Mouse (Mus musculus): ENCODE results near the gene Wwp2. TPM values are rescaled to one million over a fixed set of nuclear protein-coding genes. Genes with fewer than 3 reads are reported as not detected.
A peak's percentile ranks its signal among the peaks of the same experiment; 100 is the strongest.

Gene Wwp2
- polyA plus RNA-seq, 1 experiment from 2014 or later: 59.3 TPM

GRCm38 (mm10) chr8:107574771-107575170, 138.6 kb downstream of the Wwp2 start:
- Histone ChIP-seq H3K4me2 (ENCODE audit: low read depth, low read length, severe bottlenecking) (no peak overlapping the region), H3K4me3 (ENCODE audit: low read depth, low read length) (no peak overlapping the region), H3K36me3 (ENCODE audit: control insufficient read depth, insufficient read depth, low read length) (peaks cover 3% of the 10 kb centered on the region; the same call in 1 of the 2 replicates), H3K27ac (ENCODE audit: low read depth, low read length) (no peak overlapping the region), H3K4me1 (replicated peaks; ENCODE audit: control insufficient read depth, insufficient read depth, low read length) (no peaks in the 10 kb centered on the region), H3K27me3 (ENCODE audit: control insufficient read depth, insufficient read depth, low read length) (no peaks in the 10 kb centered on the region), H3K9me3 (ENCODE audit: control insufficient read depth, low read length) (no peaks in the 10 kb centered on the region), H3K9ac (ENCODE audit: low read length) (no peak overlapping the region)
- no peak for ATAC-seq (replicated peaks; ENCODE audit: low FRiP score)
- DNase-seq (ENCODE audit: low spot score): peak; percentile 32
- WGBS: 93% methylated on average over 3 of the region's 3 CpGs

- Histone ChIP-seq H3K9ac (ENCODE audit: low read length) (no peak overlapping the region; the same call in 1 of the 2 replicates), H3K27me3 (ENCODE audit: control insufficient read depth, insufficient read depth, low read length) (no peaks in the 10 kb centered on the region), H3K4me1 (replicated peaks; ENCODE audit: control insufficient read depth, insufficient read depth, low read length) (no peaks in the 10 kb centered on the region), H3K4me3 (ENCODE audit: low read depth, low read length) (no peak overlapping the region), H3K36me3 (ENCODE audit: control insufficient read depth, insufficient read depth, low read length) (peaks cover 14% of the 10 kb centered on the region; the same call in 1 of the 2 replicates), H3K9me3 (ENCODE audit: control insufficient read depth, low read length) (no peaks in the 10 kb centered on the region), H3K27ac (ENCODE audit: low read depth, low read length) (no peak overlapping the region), H3K4me2 (ENCODE audit: low read depth, low read length, severe bottlenecking) (no peak overlapping the region)
- 14% methylated on average over 10 of the region's 10 CpGs for WGBS
- peak; percentile 59; the same call in 1 of the 2 replicates for ATAC-seq (replicated peaks; ENCODE audit: low FRiP score)
- DNase-seq (ENCODE audit: low spot score): peak; percentile 91
Measured at GRCm38 (mm10) chr8:107576702-107577101, 140.5 kb downstream of the Wwp2 start.

DNA sequence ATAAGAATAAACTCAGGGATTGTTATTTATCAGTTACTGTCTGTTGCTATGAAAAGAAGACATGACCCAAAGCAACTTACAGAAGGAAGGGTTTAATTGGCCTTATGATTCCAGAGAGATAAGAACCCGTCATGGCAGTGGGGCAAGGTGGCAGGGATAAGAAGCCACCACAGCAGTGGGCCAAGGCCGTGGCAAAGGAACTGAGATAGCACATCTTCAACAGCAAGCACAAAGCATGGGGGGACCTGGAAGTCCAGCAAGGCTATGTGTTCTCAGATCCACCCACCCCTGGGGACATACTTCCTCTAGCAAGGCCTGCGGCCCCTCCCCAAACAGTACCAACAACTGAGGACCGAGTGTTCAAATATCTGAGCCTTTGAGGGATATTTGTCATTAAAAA, 141.5 kb downstream of the Wwp2 start:
- no peak overlapping the region for H3K27ac ChIP-seq (ENCODE audit: low read depth, low read length)
- no peaks in the 10 kb centered on the region for H3K4me1 ChIP-seq (replicated peaks; ENCODE audit: control insufficient read depth, insufficient read depth, low read length)
- no peak overlapping the region for H3K4me2 ChIP-seq (ENCODE audit: low read depth, low read length, severe bottlenecking)
- no peaks in the 10 kb centered on the region for H3K9me3 ChIP-seq (ENCODE audit: control insufficient read depth, low read length)
- no peak overlapping the region for H3K9ac ChIP-seq (ENCODE audit: low read length)
- no peak overlapping the region for H3K4me3 ChIP-seq (ENCODE audit: low read depth, low read length)
- 85% methylated on average over 4 of the region's 4 CpGs for WGBS
- no peaks in the 10 kb centered on the region for H3K27me3 ChIP-seq (ENCODE audit: control insufficient read depth, insufficient read depth, low read length)
- ATAC-seq (replicated peaks; ENCODE audit: low FRiP score) (no peak), DNase-seq (ENCODE audit: low spot score) (peak; percentile 46)
- H3K36me3 ChIP-seq (ENCODE audit: control insufficient read depth, insufficient read depth, low read length): peaks cover 22% of the 10 kb centered on the region; the same call in 1 of the 2 replicates

DNA sequence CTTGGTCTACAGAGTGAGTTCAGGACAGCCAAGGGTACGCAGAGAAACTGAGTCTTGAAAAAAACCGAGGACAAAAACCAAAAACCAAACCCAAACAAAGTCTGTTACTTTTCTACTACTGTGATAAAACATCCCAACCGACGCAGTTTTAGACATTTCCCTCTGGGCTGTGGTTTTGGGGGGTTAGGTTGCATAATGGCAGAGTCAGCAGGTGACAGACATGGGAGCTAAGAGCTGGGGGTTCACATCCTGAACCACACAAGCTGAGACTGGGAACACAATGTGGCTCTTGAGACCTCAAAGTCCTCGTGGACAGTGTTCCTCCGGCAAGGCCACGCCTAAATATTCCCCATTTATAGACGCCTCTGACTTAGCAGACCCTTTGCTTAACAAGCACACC, 142.0 kb downstream of the Wwp2 start:
- peak; percentile 30 for DNase-seq (ENCODE audit: low spot score)
- no peaks in the 10 kb centered on the region for H3K9me3 ChIP-seq (ENCODE audit: control insufficient read depth, low read length)
- H3K27ac ChIP-seq (ENCODE audit: low read depth, low read length): no peak overlapping the region
- H3K36me3 ChIP-seq (ENCODE audit: control insufficient read depth, insufficient read depth, low read length): peaks cover 25% of the 10 kb centered on the region; the same call in 1 of the 2 replicates
- H3K9ac ChIP-seq (ENCODE audit: low read length): no peak overlapping the region
- no peaks in the 10 kb centered on the region for H3K27me3 ChIP-seq (ENCODE audit: control insufficient read depth, insufficient read depth, low read length)
- no peak overlapping the region for H3K4me3 ChIP-seq (ENCODE audit: low read depth, low read length)
- no peak for ATAC-seq (replicated peaks; ENCODE audit: low FRiP score)
- 94% methylated on average over 8 of the region's 8 CpGs for WGBS
- no peaks in the 10 kb centered on the region for H3K4me1 ChIP-seq (replicated peaks; ENCODE audit: control insufficient read depth, insufficient read depth, low read length)
- no peak overlapping the region for H3K4me2 ChIP-seq (ENCODE audit: low read depth, low read length, severe bottlenecking)

DNA sequence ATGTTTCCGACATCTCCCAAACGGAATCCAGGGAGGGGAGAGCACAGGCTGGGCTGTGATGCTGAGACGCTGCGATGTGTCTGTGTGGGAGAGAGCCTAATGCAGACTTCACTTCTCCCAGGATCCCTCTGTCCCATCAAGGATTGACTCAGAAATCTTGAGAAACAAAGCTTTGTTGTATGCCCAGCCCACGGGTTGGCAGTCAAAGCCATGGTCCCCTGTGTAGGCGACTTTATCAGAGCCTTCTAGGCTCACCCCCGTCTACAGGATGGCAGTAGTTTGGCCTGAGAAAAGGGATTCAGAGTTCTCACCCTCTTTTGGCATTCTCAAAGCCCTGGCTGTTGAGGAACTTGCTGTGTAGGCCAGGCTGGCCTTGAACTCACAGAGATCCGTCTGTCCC, 142.4 kb downstream of the Wwp2 start:
- no peak overlapping the region for H3K27ac ChIP-seq (ENCODE audit: low read depth, low read length)
- ATAC-seq (replicated peaks; ENCODE audit: low FRiP score) (no peak), DNase-seq (ENCODE audit: low spot score) (peak; percentile 42)
- H3K4me2 ChIP-seq (ENCODE audit: low read depth, low read length, severe bottlenecking): no peak overlapping the region
- no peak overlapping the region for H3K4me3 ChIP-seq (ENCODE audit: low read depth, low read length)
- WGBS: 90% methylated on average over 8 of the region's 8 CpGs
- H3K9me3 ChIP-seq (ENCODE audit: control insufficient read depth, low read length): no peaks in the 10 kb centered on the region
- no peak overlapping the region for H3K9ac ChIP-seq (ENCODE audit: low read length)
- H3K27me3 ChIP-seq (ENCODE audit: control insufficient read depth, insufficient read depth, low read length): no peaks in the 10 kb centered on the region
- no peaks in the 10 kb centered on the region for H3K4me1 ChIP-seq (replicated peaks; ENCODE audit: control insufficient read depth, insufficient read depth, low read length)
- H3K36me3 ChIP-seq (ENCODE audit: control insufficient read depth, insufficient read depth, low read length): peaks cover 29% of the 10 kb centered on the region; the same call in 1 of the 2 replicates

DNA sequence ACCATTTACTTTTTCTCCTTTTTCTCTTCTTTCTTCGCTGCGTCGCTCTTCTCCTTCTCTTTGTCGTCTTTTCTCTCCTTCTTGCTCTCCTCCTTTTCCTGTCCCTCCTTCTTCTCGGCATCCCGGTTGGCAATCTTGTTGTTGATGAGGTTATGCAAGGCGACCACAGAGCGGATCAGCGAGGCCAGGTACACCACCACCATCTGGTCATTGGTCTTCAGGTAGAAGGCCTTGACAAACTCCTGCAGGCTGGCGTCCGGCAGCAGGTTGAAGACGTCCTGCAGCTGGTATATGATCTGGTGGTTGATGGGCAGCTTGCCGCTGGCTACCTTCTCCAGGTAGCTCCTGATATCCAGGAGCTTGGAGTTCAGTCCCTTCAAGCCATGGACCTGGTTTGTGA, 144.7 kb downstream of the Wwp2 start:
- Histone ChIP-seq H3K27ac (ENCODE audit: low read depth, low read length) (no peak overlapping the region), H3K4me1 (replicated peaks; ENCODE audit: control insufficient read depth, insufficient read depth, low read length) (no peaks in the 10 kb centered on the region), H3K9ac (ENCODE audit: low read length) (no peak overlapping the region), H3K4me2 (ENCODE audit: low read depth, low read length, severe bottlenecking) (no peak overlapping the region), H3K27me3 (ENCODE audit: control insufficient read depth, insufficient read depth, low read length) (no peaks in the 10 kb centered on the region), H3K4me3 (ENCODE audit: low read depth, low read length) (no peak overlapping the region), H3K36me3 (ENCODE audit: control insufficient read depth, insufficient read depth, low read length) (peaks cover 36% of the 10 kb centered on the region; the same call in 1 of the 2 replicates), H3K9me3 (ENCODE audit: control insufficient read depth, low read length) (no peaks in the 10 kb centered on the region)
- 92% methylated on average over 13 of the region's 13 CpGs for WGBS
- DNase-seq (ENCODE audit: low spot score): no peak
- no peak for ATAC-seq (replicated peaks; ENCODE audit: low FRiP score)

DNA sequence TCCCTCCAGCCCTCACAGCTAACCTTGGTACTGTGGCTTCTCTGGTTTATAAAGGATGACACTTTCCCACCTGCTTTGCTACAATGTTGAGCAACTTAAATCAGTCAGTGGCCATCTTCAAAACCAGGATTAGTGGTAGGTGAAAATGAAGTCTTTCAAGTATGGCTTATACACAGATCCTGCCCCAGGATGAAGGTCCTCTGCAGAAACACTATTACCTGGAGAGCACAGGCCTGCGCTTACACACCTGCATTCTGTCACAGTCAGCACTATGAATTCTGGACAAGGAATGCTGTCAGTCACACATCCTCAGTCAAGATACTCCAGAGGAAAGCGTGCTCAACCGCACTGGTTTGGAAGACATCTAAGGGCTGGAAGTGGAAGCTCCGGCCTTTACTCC, 145.4 kb downstream of the Wwp2 start:
- DNase-seq (ENCODE audit: low spot score): no peak
- Histone ChIP-seq H3K4me3 (ENCODE audit: low read depth, low read length) (no peak overlapping the region), H3K9me3 (ENCODE audit: control insufficient read depth, low read length) (no peaks in the 10 kb centered on the region), H3K4me2 (ENCODE audit: low read depth, low read length, severe bottlenecking) (no peak overlapping the region), H3K36me3 (ENCODE audit: control insufficient read depth, insufficient read depth, low read length) (peaks cover 36% of the 10 kb centered on the region; the same call in 1 of the 2 replicates), H3K27ac (ENCODE audit: low read depth, low read length) (no peak overlapping the region), H3K9ac (ENCODE audit: low read length) (no peak overlapping the region), H3K4me1 (replicated peaks; ENCODE audit: control insufficient read depth, insufficient read depth, low read length) (0 out of 2 replicates have a peak, but pooled peaks cover under 1% of the 10 kb centered on the region), H3K27me3 (ENCODE audit: control insufficient read depth, insufficient read depth, low read length) (no peaks in the 10 kb centered on the region)
- WGBS: 94% methylated on average over 4 of the region's 4 CpGs
- no peak for ATAC-seq (replicated peaks; ENCODE audit: low FRiP score)

DNA sequence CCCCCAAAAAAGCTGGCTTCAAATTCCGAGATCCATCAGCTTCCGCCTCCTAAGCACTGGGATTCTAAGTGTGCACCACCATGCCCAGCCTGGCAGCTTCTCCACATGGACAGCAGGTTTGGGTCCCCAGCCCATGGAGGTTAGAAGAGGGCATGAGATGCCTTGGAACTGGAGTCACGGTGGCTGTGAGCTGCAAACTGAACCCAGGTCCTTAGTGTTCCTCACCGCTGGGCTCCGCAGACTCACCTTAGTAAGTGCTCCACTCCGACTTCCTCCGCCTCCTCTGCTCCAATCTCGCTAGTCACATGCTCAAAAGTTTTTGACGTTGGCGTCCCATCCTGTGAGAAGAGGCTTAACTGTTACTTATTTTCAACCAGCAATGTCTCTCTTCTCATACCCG, 146.0 kb downstream of the Wwp2 start:
- peaks cover 36% of the 10 kb centered on the region; the same call in 1 of the 2 replicates for H3K36me3 ChIP-seq (ENCODE audit: control insufficient read depth, insufficient read depth, low read length)
- H3K27me3 ChIP-seq (ENCODE audit: control insufficient read depth, insufficient read depth, low read length): no peaks in the 10 kb centered on the region
- ATAC-seq (replicated peaks; ENCODE audit: low FRiP score) (no peak), DNase-seq (ENCODE audit: low spot score) (peak; percentile 45)
- WGBS: 94% methylated on average over 11 of the region's 11 CpGs
- 0 out of 2 replicates have a peak, but pooled peaks cover 2% of the 10 kb centered on the region for H3K4me1 ChIP-seq (replicated peaks; ENCODE audit: control insufficient read depth, insufficient read depth, low read length)
- no peaks in the 10 kb centered on the region for H3K9me3 ChIP-seq (ENCODE audit: control insufficient read depth, low read length)
- H3K4me2 ChIP-seq (ENCODE audit: low read depth, low read length, severe bottlenecking): no peak overlapping the region
- no peak overlapping the region for H3K27ac ChIP-seq (ENCODE audit: low read depth, low read length)
- no peak overlapping the region for H3K4me3 ChIP-seq (ENCODE audit: low read depth, low read length)
- no peak overlapping the region for H3K9ac ChIP-seq (ENCODE audit: low read length)

GRCm38 (mm10) chr8:107587429-107587994, 151.3 kb downstream of the Wwp2 start:
- Histone ChIP-seq H3K9ac (ENCODE audit: low read length) (peak overlapping the region; percentile 91), H3K4me2 (ENCODE audit: low read depth, low read length, severe bottlenecking) (peak overlapping the region; percentile 83), H3K9me3 (ENCODE audit: control insufficient read depth, low read length) (no peaks in the 10 kb centered on the region), H3K27me3 (ENCODE audit: control insufficient read depth, insufficient read depth, low read length) (no peaks in the 10 kb centered on the region), H3K27ac (ENCODE audit: low read depth, low read length) (peak overlapping the region; percentile 81), H3K4me1 (replicated peaks; ENCODE audit: control insufficient read depth, insufficient read depth, low read length) (0 out of 2 replicates have a peak, but pooled peaks cover 2% of the 10 kb centered on the region), H3K36me3 (ENCODE audit: control insufficient read depth, insufficient read depth, low read length) (peaks cover 15% of the 10 kb centered on the region; the same call in 1 of the 2 replicates), H3K4me3 (ENCODE audit: low read depth, low read length) (peak overlapping the region; percentile 95)
- WGBS: under 1% methylated on average over 17 of the region's 17 CpGs
- no peak for ATAC-seq (replicated peaks; ENCODE audit: low FRiP score)
- peak; percentile 57 for DNase-seq (ENCODE audit: low spot score)
